Mouse (Mus musculus) CH12.LX (cell line): Measurements from ENCODE around the gene Serpina1f.

ENCODE experiments used
- BHLHE40 ChIP-seq: IDR thresholded peaks from 2 replicates; pipeline ENCODE4 v1.6.1; 2011; ENCODE audit warnings: mild to moderate bottlenecking, low read depth, low read length, improper control_type of control experiment
- CTCF ChIP-seq, 2 experiments: IDR thresholded peaks in 1 of 2; conservative IDR thresholded peaks in 1 of 2; 2 replicates each; pipeline ENCODE4 v1.5.1; 2011 to 2012; ENCODE audit warnings: low read depth in 2 of 2, low read length in 2 of 2, improper control_type of control experiment in 1 of 2, inconsistent platforms in 1 of 2, mild to moderate bottlenecking in 1 of 2, moderate library complexity in 1 of 2
- EP300 ChIP-seq: IDR thresholded peaks from 2 replicates; pipeline ENCODE4 v1.6.1; 2011; ENCODE audit warnings: low read length, improper control_type of control experiment
- MAFK ChIP-seq: IDR thresholded peaks from 2 replicates; pipeline ENCODE4 v1.6.1; 2011; ENCODE audit warnings: low read length, improper control_type of control experiment; ENCODE audit not compliant: insufficient replicate concordance
- MAX ChIP-seq: IDR thresholded peaks from 2 replicates; pipeline ENCODE4 v1.6.1; 2011; ENCODE audit warnings: low read length, improper control_type of control experiment
- SMC3 ChIP-seq: IDR thresholded peaks from 2 replicates; pipeline ENCODE4 v1.6.1; 2011; ENCODE audit warnings: low read depth, low read length, improper control_type of control experiment
- USF1 ChIP-seq: IDR thresholded peaks from 2 replicates; pipeline ENCODE4 v1.6.1; 2014; ENCODE audit warnings: low read depth, mild to moderate bottlenecking, inconsistent platforms, low read length, improper control_type of control experiment

DNA sequence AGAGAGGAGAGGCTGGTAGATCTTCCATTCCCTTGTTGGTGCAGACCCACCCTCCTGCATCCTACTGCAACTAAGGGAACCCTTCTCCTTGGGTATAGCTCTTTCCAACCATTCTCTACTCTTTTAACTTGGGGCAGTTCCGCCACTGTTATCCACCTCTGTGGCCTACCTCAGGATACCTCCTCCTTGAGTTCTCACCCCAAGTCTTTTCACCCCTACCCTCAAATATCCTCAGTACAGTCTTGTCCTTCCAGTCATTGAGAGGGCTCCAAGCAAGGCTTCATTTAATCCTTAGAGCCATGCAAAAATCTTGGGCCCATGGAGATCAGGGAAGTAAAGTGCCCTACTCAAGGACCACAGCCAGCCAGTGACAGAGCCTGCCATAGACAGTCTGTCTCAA, 19.3 kb downstream of the Serpina1f start, which contains the start of gene Serpina16:
- TF ChIP-seq CTCF (conservative IDR thresholded peaks at IDR 0.05 in 1 of 2, IDR thresholded peaks at IDR 0.05 in 1 of 2; ENCODE audit: low read depth in 2 of 2, low read length in 2 of 2) (no peak), BHLHE40 (no peak), EP300 (no peak), MAX (no peak), USF1 (no peak), SMC3 (no peak), MAFK (no peak)
